Mouse (Mus musculus) adrenal gland, postnatal 25 days (tissue): ENCODE data around the gene Phf11c. TPM values are rescaled to one million over a fixed set of nuclear protein-coding genes. Genes with fewer than 3 reads are reported as not detected.

Experiments
- total RNA-seq: library from RNA; stranded (reverse); gene quantifications from 2 replicates; pipeline ENCODE4 v1.2.3, GENCODE M21; 2021

Phf11c gene
- total RNA-seq, 1 experiment from 2014 or later, result 0.82 TPM

Other genes starting within 250 kb of the Phf11c start
- gene Gm5142, start 216.6 kb downstream of the Phf11c start, total RNA-seq, result not detected in 2 replicates
- 36.4 and 39.8 TPM in 2 replicates for gene Rcbtb1, start 194.2 kb downstream of the Phf11c start, total RNA-seq
- not detected in 2 replicates for gene Gm6904, start 135.2 kb downstream of the Phf11c start, total RNA-seq
- gene Phf11a, start 97.9 kb downstream of the Phf11c start, total RNA-seq, result 0.55 TPM in 1 of 2 replicates, not detected in the other
- gene Phf11b, start 54.0 kb downstream of the Phf11c start, total RNA-seq, result 2.4 TPM in 1 of 2 replicates, not detected in the other
- gene Phf11d, start 29.9 kb downstream of the Phf11c start, total RNA-seq, result 3.9 and 6.1 TPM in 2 replicates
- gene Setdb2, start 45.5 kb upstream of the Phf11c start, total RNA-seq, result 7.3 and 9.7 TPM in 2 replicates
- 31.8 and 37.9 TPM in 2 replicates for gene Cab39l, start 45.6 kb upstream of the Phf11c start, total RNA-seq
- 64.0 and 73.2 TPM in 2 replicates for gene Cdadc1, start 202.6 kb upstream of the Phf11c start, total RNA-seq
- 1.5 and 2.1 TPM in 2 replicates for gene Shisa2, start 229.9 kb upstream of the Phf11c start, total RNA-seq